Mouse (Mus musculus): ENCODE results near the gene Atxn10.

GRCm38 (mm10) chr15:85420686-85421085 is 84.6 kb downstream of the Atxn10 start:
- TF ChIP-seq CTCF (IDR thresholded peaks at IDR 0.05; ENCODE audit: borderline replicate concordance, insufficient read depth, low read depth, low read length) (no peak), POLR2A (IDR thresholded peaks at IDR 0.05; ENCODE audit: borderline replicate concordance, insufficient read depth, low read length) (no peak)

Data from cerebellum, adult 2 months (tissue).